Mouse (Mus musculus): ENCODE data around the gene Ndufc2.

GRCm38 (mm10) chr7:97452196-97452595 lies 52.4 kb downstream of the Ndufc2 start:
- TF ChIP-seq CTCF (IDR thresholded peaks at IDR 0.05; ENCODE audit: borderline replicate concordance, control insufficient read depth, extremely low read depth, insufficient read depth, low read length, poor library complexity) (no peak), POLR2A (IDR thresholded peaks at IDR 0.05; ENCODE audit: control insufficient read depth, extremely low read depth, insufficient read depth, low read length, poor library complexity) (no peak)

Data from thymus, adult 2 months (tissue).